Mouse (Mus musculus): ENCODE data around the gene Taar7e. TPM values are rescaled to one million over a fixed set of nuclear protein-coding genes. Genes with fewer than 3 reads are reported as not detected.
A peak's percentile ranks its signal among the peaks of the same experiment; 100 is the strongest.

The Taar7e gene
- not detected in 2 replicates for polyA plus RNA-seq (2015; fragmentation: Nextera tagmentation; extraction: Ambion mirVana)

GRCm38 (mm10) chr10:24037314-24037713 lies at the start of gene Taar7e:
Gene Taar7e, plus strand, starts transcription at chr10:24037614.
- Histone ChIP-seq H3K4me1 (replicated peaks) (peaks cover 22% of the 10 kb centered on the region), H3K36me3 (no peaks in the 10 kb centered on the region), H3K4me3 (replicated peaks) (no peak within 1 kb of the TSS), H3K27me3 (no peaks in the 10 kb centered on the region), H3K9ac (no peak within 1 kb of the TSS), H3K9me3 (replicated peaks) (no peaks in the 10 kb centered on the region), H3K4me2 (no peak within 1 kb of the TSS), H3K27ac (no peak within 1 kb of the TSS)
- no peak for ATAC-seq (ENCODE audit: low read depth)
- WGBS (ENCODE audit: insufficient replicate concordance): 80% methylated on average over 2 of the region's 2 CpGs
- no peak for DNase-seq

- Histone ChIP-seq H3K4me1 (replicated peaks) (no peaks in the 10 kb centered on the region), H3K4me2 (no peak within 1 kb of the TSS), H3K27me3 (no peaks in the 10 kb centered on the region), H3K9me3 (replicated peaks) (no peaks in the 10 kb centered on the region), H3K9ac (no peak within 1 kb of the TSS), H3K36me3 (no peaks in the 10 kb centered on the region), H3K4me3 (replicated peaks) (no peak within 1 kb of the TSS), H3K27ac (no peak within 1 kb of the TSS)
- DNase-seq: no peak
- 65% methylated on average over 3 of the region's 3 CpGs for WGBS (ENCODE audit: insufficient replicate concordance)
- ATAC-seq (ENCODE audit: low read depth): no peak
Measured at GRCm38 (mm10) chr10:23993381-23993780, 44.0 kb upstream of the Taar7e start, which contains the start of gene Taar7a. Gene Taar7a, minus strand, starts transcription at chr10:23993481.

DNA sequence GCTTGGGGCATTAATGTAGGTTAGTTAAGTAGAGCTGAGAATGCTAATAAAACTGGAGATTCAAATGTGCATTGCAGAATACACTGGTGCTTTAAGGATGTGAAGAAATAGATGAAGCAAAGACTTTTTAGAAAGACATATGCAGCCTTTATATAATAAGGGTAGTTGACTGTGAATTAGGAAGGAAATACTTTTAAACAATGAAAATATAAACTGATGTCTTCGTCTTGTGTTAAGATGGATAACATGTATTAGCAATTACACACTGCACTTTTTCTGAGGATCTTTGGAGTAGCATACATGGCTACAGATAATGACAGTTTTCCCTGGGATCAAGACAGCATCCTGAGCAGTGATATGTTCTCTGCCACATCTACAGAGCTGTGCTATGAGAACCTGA lies 37.8 kb upstream of the Taar7e start, which contains the start of gene Taar7b:
Taar7b (plus strand) TSS at position 301 of the 400 bp plus-strand sequence.
- Histone ChIP-seq H3K9ac (no peak within 1 kb of the TSS), H3K9me3 (replicated peaks) (no peaks in the 10 kb centered on the region), H3K4me1 (replicated peaks) (no peaks in the 10 kb centered on the region), H3K27ac (no peak within 1 kb of the TSS), H3K27me3 (no peaks in the 10 kb centered on the region), H3K4me3 (replicated peaks) (no peak within 1 kb of the TSS), H3K36me3 (no peaks in the 10 kb centered on the region), H3K4me2 (no peak within 1 kb of the TSS)
- WGBS (ENCODE audit: insufficient replicate concordance): 63% methylated on average over 1 of the region's 1 CpGs
- ATAC-seq (ENCODE audit: low read depth) (no peak), DNase-seq (no peak)

- ATAC-seq (ENCODE audit: low read depth): 0 out of 2 replicates have a peak, but pooled peaks have one; percentile 40
- 47% methylated on average over 1 of the region's 1 CpGs for WGBS (ENCODE audit: insufficient replicate concordance)
- H3K4me3 ChIP-seq (replicated peaks): no peak overlapping the region
Measured at GRCm38 (mm10) chr10:24006442-24006841, 31.0 kb upstream of the Taar7e start.

DNA sequence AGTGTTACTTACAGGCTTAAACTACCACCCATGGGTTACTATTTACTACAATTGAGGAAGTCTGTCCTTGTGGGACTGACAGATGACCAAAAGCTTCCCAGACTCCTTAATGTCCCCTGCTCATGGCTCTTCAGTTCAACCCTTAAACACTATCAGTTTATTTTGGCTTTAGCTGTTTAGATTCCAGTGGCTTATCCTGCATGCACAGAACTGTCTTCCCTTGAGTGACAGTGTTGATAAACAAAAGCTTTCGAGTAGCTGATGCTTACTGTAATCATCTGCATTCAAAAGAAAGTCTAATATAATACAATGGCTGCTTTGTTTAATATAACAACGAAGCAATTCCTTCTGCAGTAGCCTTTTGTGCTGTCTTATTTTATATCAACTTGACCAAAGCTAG lies 30.4 kb upstream of the Taar7e start:
- peak overlapping the region; percentile 57; the same call in 1 of the 2 replicates for H3K27ac ChIP-seq
- DNase-seq: peak; percentile 36
- ATAC-seq (ENCODE audit: low read depth): peak; percentile 87
- H3K4me1 ChIP-seq (replicated peaks): peaks cover 30% of the 10 kb centered on the region
- WGBS (ENCODE audit: insufficient replicate concordance): 25% methylated on average over 2 of the region's 2 CpGs
- H3K4me3 ChIP-seq (replicated peaks): no peak overlapping the region
- H3K9me3 ChIP-seq (replicated peaks): no peaks in the 10 kb centered on the region
- peak overlapping the region; percentile 19; the same call in 1 of the 2 replicates for H3K4me2 ChIP-seq
- H3K9ac ChIP-seq: no peak overlapping the region
- no peaks in the 10 kb centered on the region for H3K36me3 ChIP-seq
- no peaks in the 10 kb centered on the region for H3K27me3 ChIP-seq

More at GRCm38 (mm10) chr10:24006442-24006841, 31.0 kb upstream of the Taar7e start:
- H3K4me1 ChIP-seq (replicated peaks): peaks cover 30% of the 10 kb centered on the region
- H3K27me3 ChIP-seq: no peaks in the 10 kb centered on the region
- no peak overlapping the region for H3K4me2 ChIP-seq
- DNase-seq: no peak
- no peaks in the 10 kb centered on the region for H3K9me3 ChIP-seq (replicated peaks)
- no peaks in the 10 kb centered on the region for H3K36me3 ChIP-seq
- H3K27ac ChIP-seq: no peak overlapping the region
- no peak overlapping the region for H3K9ac ChIP-seq

- peak overlapping the region; percentile 57 for H3K27ac ChIP-seq
- no peaks in the 10 kb centered on the region for H3K27me3 ChIP-seq
- no peaks in the 10 kb centered on the region for H3K9me3 ChIP-seq (replicated peaks)
- no peak overlapping the region for H3K9ac ChIP-seq
- ATAC-seq (ENCODE audit: low read depth) (peak; percentile 60), DNase-seq (no peak)
- H3K4me1 ChIP-seq (replicated peaks): peaks cover 30% of the 10 kb centered on the region
- peak overlapping the region; percentile 12; the same call in 1 of the 2 replicates for H3K4me2 ChIP-seq
- 35% methylated on average over 1 of the region's 1 CpGs for WGBS (ENCODE audit: insufficient replicate concordance)
- H3K36me3 ChIP-seq: no peaks in the 10 kb centered on the region
- H3K4me3 ChIP-seq (replicated peaks): no peak overlapping the region
Measured at GRCm38 (mm10) chr10:24008143-24008542, 29.3 kb upstream of the Taar7e start.

DNA sequence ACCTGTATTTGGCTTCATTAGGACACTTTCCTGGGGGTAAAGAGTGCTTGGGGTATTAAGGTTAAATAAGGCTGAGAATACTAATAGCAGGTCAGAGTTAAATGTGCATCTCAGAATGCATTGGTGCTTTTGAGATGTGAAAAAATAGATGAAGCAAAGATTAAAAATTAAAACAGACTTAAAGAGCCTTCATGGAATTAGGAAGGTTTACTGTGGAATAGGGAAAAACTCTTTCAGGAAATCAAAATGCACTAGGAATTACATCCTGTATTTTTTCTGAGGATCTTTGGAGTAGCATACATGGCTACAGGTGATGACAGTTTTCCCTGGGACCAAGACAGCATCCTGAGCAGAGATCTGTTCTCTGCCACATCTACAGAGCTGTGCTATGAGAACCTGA lies 10.5 kb upstream of the Taar7e start, which contains the start of gene Taar7d:
Taar7d (plus strand) TSS at position 301 of the 400 bp plus-strand sequence.
- Histone ChIP-seq H3K27me3 (no peaks in the 10 kb centered on the region), H3K9ac (no peak within 1 kb of the TSS), H3K4me1 (replicated peaks) (no peaks in the 10 kb centered on the region), H3K4me3 (replicated peaks) (no peak within 1 kb of the TSS), H3K9me3 (replicated peaks) (no peaks in the 10 kb centered on the region), H3K4me2 (no peak within 1 kb of the TSS), H3K27ac (no peak within 1 kb of the TSS), H3K36me3 (no peaks in the 10 kb centered on the region)
- ATAC-seq (ENCODE audit: low read depth) (no peak), DNase-seq (no peak)

- Histone ChIP-seq H3K9me3 (replicated peaks) (no peaks in the 10 kb centered on the region), H3K27ac (no peak overlapping the region), H3K4me3 (replicated peaks) (no peak overlapping the region), H3K4me2 (no peak overlapping the region), H3K27me3 (no peaks in the 10 kb centered on the region), H3K9ac (no peak overlapping the region), H3K36me3 (no peaks in the 10 kb centered on the region), H3K4me1 (replicated peaks) (no peaks in the 10 kb centered on the region)
- no peak for ATAC-seq (ENCODE audit: low read depth)
- DNase-seq: no peak
Measured at GRCm38 (mm10) chr10:24031347-24031746, 6.1 kb upstream of the Taar7e start.

DNA sequence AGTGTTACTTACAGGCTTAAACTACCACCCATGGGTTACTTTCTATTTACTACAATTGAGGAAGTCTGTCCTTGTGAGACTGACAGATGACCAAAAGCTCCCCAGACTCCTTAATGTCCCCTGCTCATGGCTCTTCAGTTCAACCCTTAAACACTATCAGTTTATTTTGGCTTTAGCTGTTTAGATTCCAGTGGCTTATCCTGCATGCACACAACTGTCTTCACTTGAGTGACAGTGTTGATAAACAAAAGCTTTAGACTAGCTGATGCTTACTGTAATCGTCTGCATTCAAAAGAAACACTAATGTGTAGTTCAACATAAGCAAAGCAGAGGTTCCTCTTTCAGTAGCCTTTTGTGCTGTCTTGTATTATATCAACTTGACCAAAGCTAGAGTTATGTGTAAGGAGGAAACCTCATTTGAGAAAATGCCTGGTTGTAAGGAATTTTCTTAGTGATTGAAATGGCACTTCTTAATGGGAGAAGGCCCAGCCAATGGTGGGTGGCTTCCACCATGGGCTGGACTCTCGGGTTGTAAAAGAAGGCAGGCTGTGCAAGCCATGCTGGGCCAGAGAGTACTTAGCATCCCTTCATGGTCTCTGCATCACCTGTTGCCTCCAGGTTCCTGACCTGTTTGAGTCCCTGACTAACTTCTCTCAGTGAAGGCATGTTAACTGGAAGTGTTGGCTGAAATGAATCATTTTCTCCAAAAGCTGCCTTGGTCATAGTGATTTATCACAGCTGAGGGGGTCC lies 2.9 kb downstream of the Taar7e start:
- peak overlapping the region; percentile 73 for H3K27ac ChIP-seq
- peaks cover 22% of the 10 kb centered on the region for H3K4me1 ChIP-seq (replicated peaks)
- DNase-seq (peak; percentile 14), ATAC-seq (ENCODE audit: low read depth) (peak; percentile 90)
- H3K9ac ChIP-seq: no peak overlapping the region
- no peaks in the 10 kb centered on the region for H3K36me3 ChIP-seq
- H3K4me2 ChIP-seq: peak overlapping the region; percentile 14; the same call in 1 of the 2 replicates
- H3K27me3 ChIP-seq: no peaks in the 10 kb centered on the region
- H3K9me3 ChIP-seq (replicated peaks): no peaks in the 10 kb centered on the region
- no peak overlapping the region for H3K4me3 ChIP-seq (replicated peaks)
- WGBS (ENCODE audit: insufficient replicate concordance): 27% methylated on average over 2 of the region's 2 CpGs

DNA sequence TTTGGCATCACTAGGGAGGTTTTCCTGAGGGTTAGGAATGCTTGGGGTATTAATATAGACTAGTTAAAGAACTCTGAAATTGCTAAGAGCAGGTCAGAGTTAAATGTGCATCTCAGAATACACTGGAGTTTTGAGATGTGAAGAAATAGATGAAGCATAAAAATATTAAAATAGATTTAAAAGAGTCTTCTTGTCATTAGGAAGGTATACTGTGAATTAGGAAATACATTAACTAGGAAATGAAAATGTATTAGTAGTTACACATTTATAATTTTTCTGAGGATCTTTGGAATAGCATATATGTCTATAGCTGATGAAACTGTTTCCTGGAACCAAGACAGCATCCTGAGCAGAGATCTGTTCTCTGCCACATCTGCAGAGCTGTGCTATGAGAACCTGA lies 11.8 kb downstream of the Taar7e start, which contains the start of gene Taar7f:
Taar7f (plus strand) TSS at position 301 of the 400 bp plus-strand sequence.
- H3K27me3 ChIP-seq: no peaks in the 10 kb centered on the region
- H3K36me3 ChIP-seq: no peaks in the 10 kb centered on the region
- H3K9me3 ChIP-seq (replicated peaks): no peaks in the 10 kb centered on the region
- no peak for ATAC-seq (ENCODE audit: low read depth)
- H3K27ac ChIP-seq: no peak within 1 kb of the TSS
- H3K4me2 ChIP-seq: no peak within 1 kb of the TSS
- H3K4me3 ChIP-seq (replicated peaks): no peak within 1 kb of the TSS
- no peak within 1 kb of the TSS for H3K9ac ChIP-seq
- H3K4me1 ChIP-seq (replicated peaks): 0 out of 2 replicates have a peak, but pooled peaks cover 3% of the 10 kb centered on the region
- DNase-seq: no peak

DNA sequence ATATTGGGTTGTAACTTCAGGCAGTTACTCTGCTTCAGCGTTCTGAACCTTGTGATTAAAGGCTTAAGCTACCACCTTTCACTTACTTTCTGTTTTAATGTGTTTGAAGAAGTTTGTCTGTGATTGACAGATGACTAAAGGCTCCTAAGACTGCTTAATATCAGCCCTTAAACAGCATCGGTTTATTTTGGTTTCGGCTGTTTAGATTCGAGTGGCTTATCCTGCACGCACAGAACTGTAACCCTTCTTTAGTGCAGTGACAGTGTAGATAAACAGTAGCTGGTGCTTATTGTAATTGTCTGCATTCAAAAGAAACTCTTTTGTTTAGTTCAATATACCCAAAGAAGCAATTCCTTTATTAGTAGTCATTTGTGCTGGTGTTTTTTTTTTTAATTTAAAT lies 14.6 kb downstream of the Taar7e start:
- H3K27me3 ChIP-seq: no peaks in the 10 kb centered on the region
- H3K4me2 ChIP-seq: no peak overlapping the region
- H3K9ac ChIP-seq: no peak overlapping the region
- H3K4me1 ChIP-seq (replicated peaks): 0 out of 2 replicates have a peak, but pooled peaks cover 3% of the 10 kb centered on the region
- H3K36me3 ChIP-seq: no peaks in the 10 kb centered on the region
- H3K9me3 ChIP-seq (replicated peaks): no peaks in the 10 kb centered on the region
- no peak overlapping the region for H3K27ac ChIP-seq
- WGBS (ENCODE audit: insufficient replicate concordance): 24% methylated on average over 5 of the region's 5 CpGs
- DNase-seq (peak; percentile 10), ATAC-seq (ENCODE audit: low read depth) (peak; percentile 86)
- H3K4me3 ChIP-seq (replicated peaks): no peak overlapping the region

- Histone ChIP-seq H3K9me3 (replicated peaks) (no peaks in the 10 kb centered on the region), H3K27me3 (no peaks in the 10 kb centered on the region), H3K27ac (no peak overlapping the region), H3K4me3 (replicated peaks) (no peak overlapping the region), H3K4me2 (no peak overlapping the region), H3K9ac (no peak overlapping the region), H3K4me1 (replicated peaks) (no peaks in the 10 kb centered on the region), H3K36me3 (no peaks in the 10 kb centered on the region)
- 43% methylated on average over 3 of the region's 3 CpGs for WGBS (ENCODE audit: insufficient replicate concordance)
- DNase-seq (no peak), ATAC-seq (ENCODE audit: low read depth) (no peak)
Measured at GRCm38 (mm10) chr10:24058986-24059385, 21.6 kb downstream of the Taar7e start.
